Mouse (Mus musculus) cerebellum, adult 9-11 months (tissue): ENCODE measurements around the gene Metap1d.

ENCODE experiments used
- DNase-seq: peaks from one replicate; pipeline ENCODE4 v3.0.0; 2022

Metap1d gene

GRCm38 (mm10) chr2:71453161-71453916, at the start of gene Metap1d:
Metap1d (plus strand) TSS chr2:71453276.
- DNase-seq = peak; percentile 97

- no peak for DNase-seq
Observed at GRCm38 (mm10) chr2:71405613-71406012, 47.5 kb upstream of the Metap1d start.

GRCm38 (mm10) chr2:71418760-71419280, 34.3 kb upstream of the Metap1d start:
- DNase-seq = no peak

GRCm38 (mm10) chr2:71419408-71419807, 33.7 kb upstream of the Metap1d start:
- DNase-seq = no peak

- no peak for DNase-seq
Observed at GRCm38 (mm10) chr2:71420895-71421425, 32.1 kb upstream of the Metap1d start.

GRCm38 (mm10) chr2:71424545-71424944, 28.5 kb upstream of the Metap1d start:
- no peak for DNase-seq

GRCm38 (mm10) chr2:71435440-71435839, 17.6 kb upstream of the Metap1d start:
- no peak for DNase-seq

- DNase-seq = no peak
Observed at GRCm38 (mm10) chr2:71443376-71443775, 9.7 kb upstream of the Metap1d start.

GRCm38 (mm10) chr2:71445536-71446196, 7.4 kb upstream of the Metap1d start:
- DNase-seq = no peak

- no peak for DNase-seq
Observed at GRCm38 (mm10) chr2:71449604-71450003, 3.5 kb upstream of the Metap1d start.

- DNase-seq = no peak
Observed at GRCm38 (mm10) chr2:71451761-71452160, 1.3 kb upstream of the Metap1d start.

GRCm38 (mm10) chr2:71453917-71454260, 813 bp downstream of the Metap1d start:
- no peak for DNase-seq

- DNase-seq = no peak
Observed at GRCm38 (mm10) chr2:71458624-71459023, 5.5 kb downstream of the Metap1d start.

- no peak for DNase-seq
Observed at GRCm38 (mm10) chr2:71459659-71460058, 6.6 kb downstream of the Metap1d start.

GRCm38 (mm10) chr2:71461139-71461538, 8.1 kb downstream of the Metap1d start:
- DNase-seq = no peak

GRCm38 (mm10) chr2:71461589-71461988, 8.5 kb downstream of the Metap1d start:
- DNase-seq = no peak

- DNase-seq = no peak
Observed at GRCm38 (mm10) chr2:71462066-71462465, 9.0 kb downstream of the Metap1d start.

GRCm38 (mm10) chr2:71462553-71462952, 9.5 kb downstream of the Metap1d start:
- DNase-seq = no peak

- DNase-seq = peak; percentile 17
Observed at GRCm38 (mm10) chr2:71466103-71466502, 13.0 kb downstream of the Metap1d start.

- peak; percentile 73 for DNase-seq
Observed at GRCm38 (mm10) chr2:71466861-71467450, 13.9 kb downstream of the Metap1d start.

- no peak for DNase-seq
Observed at GRCm38 (mm10) chr2:71471094-71471493, 18.0 kb downstream of the Metap1d start.

- DNase-seq = no peak
Observed at GRCm38 (mm10) chr2:71473830-71474229, 20.8 kb downstream of the Metap1d start.

- no peak for DNase-seq
Observed at GRCm38 (mm10) chr2:71474345-71474744, 21.3 kb downstream of the Metap1d start.

GRCm38 (mm10) chr2:71475311-71475710, 22.2 kb downstream of the Metap1d start:
- DNase-seq = no peak
